Mouse (Mus musculus) midbrain, embryonic 12.5 days (tissue): ENCODE results near the gene Bpifb9b. TPM values are rescaled to one million over a fixed set of nuclear protein-coding genes. Genes with fewer than 3 reads are reported as not detected.
A peak's percentile ranks its signal among the peaks of the same experiment; 100 is the strongest.
"Not testable (repeated sequence)": the region's sequence is repeated elsewhere in the genome, so short reads cannot be mapped to it uniquely, and the experiment has no call there.

Experiments used
- ATAC-seq: fragments of 200-750 bp; cut with Nextera tagmentation; 2 replicates; pipeline ENCODE4 v1.8.0; 2017; ENCODE audit warnings: low read depth, moderate TSS enrichment, moderate library complexity; ENCODE audit not compliant: low FRiP score
- H3K27ac ChIP-seq: fragments of 300-500 bp; sonication (generic); replicated peaks from 2 replicates; pipeline ENCODE4 v1.5.1; 2016; ENCODE audit warnings: mild to moderate bottlenecking
- H3K27me3 ChIP-seq: fragments of 300-500 bp; sonication (generic); 2 replicates; pipeline ENCODE4 v1.6.1; 2016; ENCODE audit warnings: mild to moderate bottlenecking
- H3K36me3 ChIP-seq: fragments of 300-500 bp; sonication (generic); 2 replicates; pipeline ENCODE4 v1.6.1; 2016
- H3K4me1 ChIP-seq: fragments of 300-500 bp; sonication (generic); 2 replicates; pipeline ENCODE4 v1.6.1; 2016
- H3K4me2 ChIP-seq: fragments of 300-500 bp; sonication (generic); replicated peaks from 2 replicates; pipeline ENCODE4 v1.6.1; 2016; ENCODE audit warnings: mild to moderate bottlenecking, moderate library complexity
- H3K4me3 ChIP-seq: fragments of 300-500 bp; sonication (generic); 2 replicates; pipeline ENCODE4 v1.5.1; 2016; ENCODE audit warnings: mild to moderate bottlenecking
- H3K9ac ChIP-seq: fragments of 300-500 bp; sonication (generic); replicated peaks from 2 replicates; pipeline ENCODE4 v1.6.1; 2016; ENCODE audit warnings: mild to moderate bottlenecking, moderate library complexity
- H3K9me3 ChIP-seq: fragments of 300-500 bp; sonication (generic); 2 replicates; pipeline ENCODE4 v1.6.1; 2016; ENCODE audit warnings: mild to moderate bottlenecking
- WGBS: fragments of 180-500 bp; shearing (Covaris S2); methylation state at CpG from one replicate; pipeline ENCODE4 v1.1.7; 2016; 5-methylcytosine and 5-hydroxymethylcytosine counted together
- polyA plus RNA-seq: library from polyadenylated mRNA; unstranded; fragments of >200 nt; fragmentation: Nextera tagmentation; extraction: Ambion mirVana; gene quantifications from 2 replicates; pipeline ENCODE4 v1.2.1, GENCODE M21; 2016

The Bpifb9b gene
- polyA plus RNA-seq, 1 experiment from 2014 or later: not detected

DNA sequence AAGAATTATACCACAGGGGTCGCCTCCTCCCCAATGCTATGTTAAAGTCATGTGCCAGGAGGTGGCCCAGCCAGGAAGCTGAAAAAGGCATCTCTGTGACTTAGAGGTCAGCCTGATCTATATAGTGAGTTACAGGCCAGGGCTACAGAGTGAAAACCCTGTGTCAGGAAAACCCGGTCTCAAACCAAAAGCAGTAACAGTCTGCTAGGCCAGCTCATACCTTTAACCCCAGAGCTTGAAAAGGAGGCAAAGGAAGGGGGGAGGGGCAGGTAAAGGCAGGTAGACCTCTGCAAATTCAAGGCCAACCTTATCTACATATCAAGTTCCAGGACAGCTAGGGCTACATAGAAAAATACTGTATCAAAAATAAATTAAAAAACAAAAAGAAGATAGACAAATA is 32.3 kb downstream of the Bpifb9b start:
- H3K9me3 ChIP-seq: no peaks in the 10 kb centered on the region
- no peak overlapping the region for H3K4me2 ChIP-seq
- no peak overlapping the region for H3K9ac ChIP-seq
- no peak overlapping the region for H3K27ac ChIP-seq
- no peak overlapping the region for H3K4me3 ChIP-seq
- WGBS: 76% methylated on average over 2 of the region's 2 CpGs
- no peaks in the 10 kb centered on the region for H3K4me1 ChIP-seq
- H3K36me3 ChIP-seq: peaks cover 23% of the 10 kb centered on the region
- no peaks in the 10 kb centered on the region for H3K27me3 ChIP-seq
- ATAC-seq: no peak

DNA sequence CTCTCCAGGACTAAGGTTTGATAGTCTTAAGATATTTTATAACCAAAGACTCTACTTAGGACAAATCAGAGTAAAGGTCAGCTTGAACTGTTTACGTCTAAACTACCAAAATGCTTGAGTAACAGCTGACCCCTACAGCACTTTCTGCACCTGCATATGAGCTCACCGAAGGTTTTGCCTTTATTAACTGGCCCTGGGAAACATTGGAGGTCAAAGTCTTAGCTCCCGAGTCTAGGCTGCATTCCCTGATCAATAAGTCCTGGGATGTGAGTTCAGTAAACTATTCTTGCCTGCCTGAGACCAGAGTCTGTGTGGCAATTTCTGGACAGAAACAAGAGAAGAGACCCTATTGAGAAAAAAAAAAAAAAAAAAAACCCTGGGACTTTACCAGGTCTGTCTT is 41.1 kb downstream of the Bpifb9b start:
- Histone ChIP-seq H3K9ac (no peak overlapping the region), H3K4me2 (no peak overlapping the region), H3K9me3 (no peaks in the 10 kb centered on the region), H3K36me3 (peaks cover 27% of the 10 kb centered on the region), H3K4me3 (no peak overlapping the region), H3K4me1 (no peaks in the 10 kb centered on the region), H3K27me3 (no peaks in the 10 kb centered on the region), H3K27ac (no peak overlapping the region)
- ATAC-seq: no peak
- WGBS: 94% methylated on average over 3 of the region's 3 CpGs

DNA sequence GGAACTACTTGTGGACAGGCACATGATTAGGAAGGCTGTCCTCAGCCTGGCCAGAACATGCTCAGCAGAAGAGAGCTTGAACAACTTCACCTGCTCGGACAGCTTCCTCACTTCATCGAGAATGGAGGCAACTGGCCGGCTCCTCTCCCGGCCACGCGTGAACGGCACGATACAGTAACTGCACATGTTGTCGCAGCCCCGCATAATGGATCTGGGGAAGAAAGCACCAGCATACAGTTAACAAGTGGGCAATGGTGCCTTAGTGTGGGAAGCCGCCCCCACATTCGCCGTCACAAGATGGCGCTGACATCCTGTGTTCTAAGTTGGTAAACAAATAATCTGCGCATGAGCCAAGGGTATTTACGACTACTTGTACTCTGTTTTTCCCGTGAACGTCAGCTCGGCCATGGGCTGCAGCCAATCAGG is 47.0 kb downstream of the Bpifb9b start:
- H3K9me3 ChIP-seq, H3K9ac ChIP-seq, ATAC-seq, H3K27me3 ChIP-seq, H3K27ac ChIP-seq, H3K4me1 ChIP-seq: not testable (repeated sequence)
- Histone ChIP-seq H3K36me3 (peaks cover 11% of the 10 kb centered on the region), H3K4me3 (peak overlapping the region; percentile 34), H3K4me2 (peak overlapping the region; percentile 45)
- 75% methylated on average over 15 of the region's 19 CpGs for WGBS

DNA sequence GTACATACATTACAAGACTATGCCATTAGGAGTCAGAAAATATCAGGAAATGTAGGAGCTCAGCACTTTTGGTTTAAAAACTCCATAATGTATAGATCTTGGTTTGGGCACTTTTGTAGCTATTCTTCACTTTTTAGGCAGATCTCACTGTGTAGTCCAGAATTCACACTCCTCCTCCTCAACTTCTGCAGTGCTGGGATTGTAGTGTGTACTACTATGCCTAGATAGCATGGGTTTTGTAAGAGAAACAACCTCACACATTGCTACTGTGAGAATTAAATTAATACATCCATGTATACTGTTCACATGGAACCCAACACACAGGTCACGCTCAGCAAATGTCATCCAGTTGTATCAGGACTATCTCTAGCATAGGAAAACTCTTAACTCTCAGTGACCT is 60.5 kb downstream of the Bpifb9b start:
- ATAC-seq: no peak

More for the DNA sequence above, 60.5 kb downstream of the Bpifb9b start:
- Histone ChIP-seq H3K36me3 (peaks cover 34% of the 10 kb centered on the region), H3K4me3 (no peak overlapping the region), H3K4me1 (peaks cover 5% of the 10 kb centered on the region; the same call in 1 of the 2 replicates), H3K9me3 (no peaks in the 10 kb centered on the region), H3K4me2 (no peak overlapping the region), H3K27me3 (no peaks in the 10 kb centered on the region), H3K9ac (no peak overlapping the region), H3K27ac (no peak overlapping the region)
- 94% methylated on average over 1 of the region's 1 CpGs for WGBS

Other genes with a start within 250 kb of the Bpifb9b start
- not detected in 2 replicates for gene Bpifa3, start 176.9 kb upstream of the Bpifb9b start, polyA plus RNA-seq
- gene Bpifa1, start 164.3 kb upstream of the Bpifb9b start, polyA plus RNA-seq: not detected in 2 replicates
- gene Bpifa5, start 144.6 kb upstream of the Bpifb9b start, polyA plus RNA-seq: not detected in 2 replicates
- not detected in 2 replicates for gene Bpifb1, start 116.4 kb upstream of the Bpifb9b start, polyA plus RNA-seq
- 0.22 TPM in 1 of 2 replicates, not detected in the other for gene Bpifb5, start 83.5 kb upstream of the Bpifb9b start, polyA plus RNA-seq
- gene Bpifb9a, start 49.4 kb upstream of the Bpifb9b start, polyA plus RNA-seq: not detected in 2 replicates
- 14.3 and 15.4 TPM in 2 replicates for gene Cdk5rap1, start 65.8 kb downstream of the Bpifb9b start, polyA plus RNA-seq
- 7.1 and 8.6 TPM in 2 replicates for gene Snta1, start 100.9 kb downstream of the Bpifb9b start, polyA plus RNA-seq
- 91.8 and 94.9 TPM in 2 replicates for gene Cbfa2t2, start 129.3 kb downstream of the Bpifb9b start, polyA plus RNA-seq
- gene 1700003F12Rik, start 239.9 kb downstream of the Bpifb9b start, polyA plus RNA-seq: 2.2 and 3.3 TPM in 2 replicates
- gene Actl10, start 244.5 kb downstream of the Bpifb9b start, polyA plus RNA-seq: 0.60 and 1.1 TPM in 2 replicates